Mouse (Mus musculus) heart, embryonic 14.5 days (tissue): Measurements from ENCODE around the gene Mtch1. TPM values are rescaled to one million over a fixed set of nuclear protein-coding genes. Genes with fewer than 3 reads are reported as not detected.

Experiments used
- ATAC-seq: fragments of 200-750 bp; cut with Nextera tagmentation; 2 replicates; pipeline ENCODE4 v1.8.0; 2017; ENCODE audit warnings: low read depth, moderate TSS enrichment; ENCODE audit not compliant: insufficient number of reproducible peaks, insufficient read depth, low FRiP score
- H3K27ac ChIP-seq, 2 experiments: fragments of 200-500 bp in 1 of 2; fragments of 300-500 bp in 1 of 2; sonication (generic) in 1 of 2; replicated peaks in 1 of 2; 2 replicates each; pipeline ENCODE4 v1.5.1; 2012 to 2014; ENCODE audit warnings: low read depth in 2 of 2, low read length in 2 of 2, control low read depth in 1 of 2, mild to moderate bottlenecking in 1 of 2, mixed read lengths in 1 of 2; ENCODE audit not compliant: control insufficient read depth in 1 of 2, insufficient read depth in 1 of 2
- H3K27me3 ChIP-seq: fragments of 300-500 bp; sonication (generic); 2 replicates; pipeline ENCODE4 v1.6.1; 2014; ENCODE audit warnings: mild to moderate bottlenecking, low read length, control low read depth; ENCODE audit not compliant: control insufficient read depth, insufficient read depth
- H3K36me3 ChIP-seq: fragments of 300-500 bp; sonication (generic); 2 replicates; pipeline ENCODE4 v1.6.1; 2014; ENCODE audit warnings: mild to moderate bottlenecking, control low read depth, low read length, mixed read lengths; ENCODE audit not compliant: control insufficient read depth, insufficient read depth
- H3K4me1 ChIP-seq, 2 experiments: fragments of 200-500 bp in 1 of 2; fragments of 300-500 bp in 1 of 2; sonication (generic) in 1 of 2; 2 replicates each; pipeline ENCODE4 v1.6.1; 2012 to 2014; ENCODE audit warnings: low read length in 2 of 2, control low read depth in 1 of 2, mixed read lengths in 1 of 2; ENCODE audit not compliant: control insufficient read depth in 2 of 2, insufficient read depth in 2 of 2
- H3K4me2 ChIP-seq: fragments of 300-500 bp; sonication (generic); 2 replicates; pipeline ENCODE4 v1.6.1; 2014; ENCODE audit warnings: mild to moderate bottlenecking, low read length
- H3K4me3 ChIP-seq, 2 experiments: fragments of 200-500 bp in 1 of 2; fragments of 300-500 bp in 1 of 2; sonication (generic) in 1 of 2; 2 replicates each; pipeline ENCODE4 v1.5.1; 2012 to 2014; ENCODE audit warnings: low read length in 2 of 2, mild to moderate bottlenecking in 2 of 2, control low read depth in 1 of 2, low read depth in 1 of 2, moderate library complexity in 1 of 2; ENCODE audit not compliant: control insufficient read depth in 1 of 2, insufficient read depth in 1 of 2
- H3K9ac ChIP-seq: fragments of 300-500 bp; sonication (generic); 2 replicates; pipeline ENCODE4 v1.6.1; 2014; ENCODE audit warnings: mild to moderate bottlenecking, low read length
- H3K9me3 ChIP-seq: fragments of 300-500 bp; sonication (generic); 2 replicates; pipeline ENCODE4 v1.6.1; 2016; ENCODE audit warnings: low read length, control low read depth; ENCODE audit not compliant: control insufficient read depth
- WGBS: fragments of 180-500 bp; shearing (Covaris S2); extraction: QIAGEN DNeasy Blood & Tissue Kit; methylation state at CpG from one replicate; pipeline ENCODE4 v1.1.7; 2014; 5-methylcytosine and 5-hydroxymethylcytosine counted together
- polyA plus RNA-seq: library from polyadenylated mRNA; unstranded; fragments of >200 nt; fragmentation: Nextera tagmentation; extraction: Ambion mirVana; gene quantifications from 2 replicates; pipeline ENCODE4 v1.2.1, GENCODE M21; 2014

The Mtch1 gene
- polyA plus RNA-seq, 1 experiment from 2014 or later = 368 TPM

GRCm38 (mm10) chr17:29303087-29303486 lies 44.6 kb downstream of the Mtch1 start:
- Histone ChIP-seq H3K4me2 (no peak overlapping the region), H3K4me1 (peaks cover 21 to 30% of the 10 kb centered on the region in 2 experiments), H3K9ac (no peak overlapping the region), H3K9me3 (no peaks in the 10 kb centered on the region), H3K4me3 (no peak overlapping the region), H3K27ac (no peak overlapping the region), H3K27me3 (no peaks in the 10 kb centered on the region), H3K36me3 (peaks cover 41% of the 10 kb centered on the region)
- no peak for ATAC-seq
- 61% methylated on average over 3 of the region's 3 CpGs for WGBS

GRCm38 (mm10) chr17:29302149-29302548 lies 45.6 kb downstream of the Mtch1 start:
- Histone ChIP-seq H3K36me3 (peaks cover 50% of the 10 kb centered on the region), H3K4me2 (no peak overlapping the region), H3K27ac (no peak overlapping the region), H3K4me3 (no peak overlapping the region), H3K9ac (no peak overlapping the region), H3K9me3 (no peaks in the 10 kb centered on the region), H3K27me3 (no peaks in the 10 kb centered on the region), H3K4me1 (peaks cover 21 to 32% of the 10 kb centered on the region in 2 experiments)
- WGBS = 48% methylated on average over 5 of the region's 5 CpGs
- ATAC-seq = no peak

GRCm38 (mm10) chr17:29301421-29301820 lies 46.3 kb downstream of the Mtch1 start:
- Histone ChIP-seq H3K4me2 (no peak overlapping the region), H3K27ac (no peak overlapping the region), H3K27me3 (no peaks in the 10 kb centered on the region), H3K9me3 (no peaks in the 10 kb centered on the region), H3K36me3 (peaks cover 57% of the 10 kb centered on the region), H3K4me3 (no peak overlapping the region), H3K9ac (no peak overlapping the region), H3K4me1 (peaks cover 21 to 32% of the 10 kb centered on the region in 2 experiments)
- WGBS = 92% methylated on average over 6 of the region's 6 CpGs
- no peak for ATAC-seq

- Histone ChIP-seq H3K36me3 (peaks cover 62% of the 10 kb centered on the region), H3K27ac (no peak overlapping the region; a peak in 1 of 4 replicates), H3K27me3 (no peaks in the 10 kb centered on the region), H3K4me3 (no peak overlapping the region), H3K9ac (no peak overlapping the region), H3K9me3 (no peaks in the 10 kb centered on the region), H3K4me1 (peaks cover 19 to 32% of the 10 kb centered on the region in 2 experiments), H3K4me2 (no peak overlapping the region)
- WGBS = 85% methylated on average over 7 of the region's 7 CpGs
- ATAC-seq = no peak
Measured at GRCm38 (mm10) chr17:29300926-29301325, 46.8 kb downstream of the Mtch1 start.

- Histone ChIP-seq H3K4me2 (no peak overlapping the region), H3K4me1 (peaks cover 3 to 15% of the 10 kb centered on the region in 2 experiments; a peak in 3 of 4 replicates), H3K9me3 (no peaks in the 10 kb centered on the region), H3K4me3 (no peak overlapping the region), H3K9ac (no peak overlapping the region), H3K27me3 (no peaks in the 10 kb centered on the region), H3K27ac (no peak overlapping the region), H3K36me3 (peaks cover 78% of the 10 kb centered on the region)
- no peak for ATAC-seq
- 91% methylated on average over 4 of the region's 4 CpGs for WGBS
Measured at GRCm38 (mm10) chr17:29299282-29299681, 48.5 kb downstream of the Mtch1 start.

- H3K4me2 ChIP-seq = no peak overlapping the region
- no peak overlapping the region for H3K4me3 ChIP-seq
- 85% methylated on average over 6 of the region's 6 CpGs for WGBS
- H3K27ac ChIP-seq = no peak overlapping the region
- peaks cover 0 to 6% of the 10 kb centered on the region in 2 experiments; a peak in 1 of 4 replicates for H3K4me1 ChIP-seq
- no peaks in the 10 kb centered on the region for H3K27me3 ChIP-seq
- no peaks in the 10 kb centered on the region for H3K9me3 ChIP-seq
- no peak for ATAC-seq
- peaks cover 93% of the 10 kb centered on the region for H3K36me3 ChIP-seq
- no peak overlapping the region for H3K9ac ChIP-seq
Measured at GRCm38 (mm10) chr17:29297813-29298212, 49.9 kb downstream of the Mtch1 start.

GRCm38 (mm10) chr17:29297321-29297720 lies 50.4 kb downstream of the Mtch1 start:
- Histone ChIP-seq H3K27me3 (no peaks in the 10 kb centered on the region), H3K9me3 (no peaks in the 10 kb centered on the region), H3K4me1 (peaks cover 0 to 6% of the 10 kb centered on the region in 2 experiments; a peak in 1 of 4 replicates), H3K27ac (no peak overlapping the region), H3K4me2 (no peak overlapping the region), H3K4me3 (no peak overlapping the region), H3K9ac (no peak overlapping the region), H3K36me3 (peaks cover 94% of the 10 kb centered on the region)
- WGBS = 58% methylated on average over 10 of the region's 10 CpGs
- ATAC-seq = no peak

- Histone ChIP-seq H3K36me3 (peaks cover 81% of the 10 kb centered on the region), H3K4me1 (peaks cover 0 to 2% of the 10 kb centered on the region in 2 experiments; a peak in 1 of 4 replicates), H3K4me2 (no peak overlapping the region), H3K9ac (no peak overlapping the region), H3K27me3 (no peaks in the 10 kb centered on the region), H3K27ac (no peak overlapping the region), H3K9me3 (no peaks in the 10 kb centered on the region), H3K4me3 (no peak overlapping the region)
- no peak for ATAC-seq
- 78% methylated on average over 5 of the region's 5 CpGs for WGBS
Measured at GRCm38 (mm10) chr17:29295835-29296234, 51.9 kb downstream of the Mtch1 start.
